Mouse (Mus musculus): ENCODE measurements at regions not wholly inside any gene's neighbourhood (a gene's known extent, or its start where the extent isn't known, plus 50 kb on each side); places are given as distances from the start of the nearest gene placed in this dataset.

GRCm38 (mm10) chr2:128428651-128429633 lies 162.1 kb upstream of the Spdye4c start:
- TF ChIP-seq CTCF (IDR thresholded peaks at IDR 0.05; ENCODE audit: control insufficient read depth, insufficient read depth, insufficient read length), result no peak
- TF ChIP-seq MAX (IDR thresholded peaks at IDR 0.05), result no peak
- TF ChIP-seq FOSL1 (IDR thresholded peaks at IDR 0.05; ENCODE audit: insufficient read depth, low read length, poor library complexity, severe bottlenecking), result peak; percentile 81
- no peak for TF ChIP-seq USF1 (IDR thresholded peaks at IDR 0.05; ENCODE audit: low read depth)
- TF ChIP-seq CEBPB (IDR thresholded peaks at IDR 0.05; ENCODE audit: low read depth), result no peak
- peak; percentile 36 for TF ChIP-seq MYOD1 (IDR thresholded peaks at IDR 0.05; ENCODE audit: control insufficient read depth, insufficient read length, low read depth)

Measured in C2C12 (cell line).